Mouse (Mus musculus): Measurements from ENCODE around the gene Rwdd1. TPM values are rescaled to one million over a fixed set of nuclear protein-coding genes. Genes with fewer than 3 reads are reported as not detected.

The Rwdd1 gene
- polyA plus RNA-seq, 1 experiment: 83.6 TPM

DNA sequence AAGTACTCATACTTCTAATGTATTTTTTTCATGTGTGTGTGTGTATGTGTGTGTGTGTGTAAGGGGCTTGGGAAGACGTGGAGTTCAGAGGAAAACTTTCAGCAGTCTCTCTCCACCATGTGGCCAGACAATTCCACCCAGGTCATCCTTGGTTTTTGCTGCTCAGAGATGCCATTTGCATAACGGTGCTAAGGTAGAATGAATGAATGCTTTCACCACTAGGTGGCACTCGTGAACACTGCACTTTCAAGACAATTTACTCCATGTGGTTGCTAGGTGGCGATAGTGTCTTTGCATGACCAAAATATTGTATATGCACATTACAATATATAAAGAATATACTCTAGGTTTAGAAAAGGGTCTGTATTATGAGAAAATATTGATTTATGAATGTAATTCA lies 32.7 kb downstream of the Rwdd1 start:
- H3ac ChIP-seq (ENCODE audit: control insufficient read depth, insufficient read length): no peak overlapping the region
- no peaks in the 10 kb centered on the region for H3K27me3 ChIP-seq (ENCODE audit: control insufficient read depth, insufficient read depth, insufficient read length)
- no peaks in the 10 kb centered on the region for H3K36me3 ChIP-seq (ENCODE audit: control insufficient read depth, insufficient read depth)
- no peak overlapping the region for H3K4me3 ChIP-seq
- TF ChIP-seq TCF12 (IDR thresholded peaks at IDR 0.05; ENCODE audit: insufficient read depth, poor library complexity, severe bottlenecking) (no peak), POLR2A (IDR thresholded peaks at IDR 0.05; ENCODE audit: insufficient read length, low read depth) (no peak), USF1 (IDR thresholded peaks at IDR 0.05; ENCODE audit: low read depth) (no peak), REST (IDR thresholded peaks at IDR 0.05; ENCODE audit: insufficient read depth, insufficient read length) (no peak), CEBPB (IDR thresholded peaks at IDR 0.05; ENCODE audit: insufficient read depth, poor library complexity, severe bottlenecking) (no peak), MYOG (IDR thresholded peaks at IDR 0.05; ENCODE audit: control insufficient read depth in 1 of 3, insufficient read depth in 1 of 3, insufficient read length in 2 of 3, low read depth in 2 of 3) (no peak), E2F4 (IDR thresholded peaks at IDR 0.05; ENCODE audit: insufficient read depth) (no peak), MAX (IDR thresholded peaks at IDR 0.05; ENCODE audit: low read depth) (no peak), SRF (IDR thresholded peaks at IDR 0.05; ENCODE audit: control insufficient read depth, insufficient read length, low read depth) (no peak), POLR2AphosphoS2 (IDR thresholded peaks at IDR 0.05; ENCODE audit: insufficient read length, low read depth) (no peak), TCF3 (IDR thresholded peaks at IDR 0.05; ENCODE audit: insufficient read length, low read depth) (no peak)
- H3K4me2 ChIP-seq (ENCODE audit: low read depth): no peak overlapping the region
- H3K79me2 ChIP-seq (ENCODE audit: control insufficient read depth, insufficient read depth): no peaks in the 10 kb centered on the region

DNA sequence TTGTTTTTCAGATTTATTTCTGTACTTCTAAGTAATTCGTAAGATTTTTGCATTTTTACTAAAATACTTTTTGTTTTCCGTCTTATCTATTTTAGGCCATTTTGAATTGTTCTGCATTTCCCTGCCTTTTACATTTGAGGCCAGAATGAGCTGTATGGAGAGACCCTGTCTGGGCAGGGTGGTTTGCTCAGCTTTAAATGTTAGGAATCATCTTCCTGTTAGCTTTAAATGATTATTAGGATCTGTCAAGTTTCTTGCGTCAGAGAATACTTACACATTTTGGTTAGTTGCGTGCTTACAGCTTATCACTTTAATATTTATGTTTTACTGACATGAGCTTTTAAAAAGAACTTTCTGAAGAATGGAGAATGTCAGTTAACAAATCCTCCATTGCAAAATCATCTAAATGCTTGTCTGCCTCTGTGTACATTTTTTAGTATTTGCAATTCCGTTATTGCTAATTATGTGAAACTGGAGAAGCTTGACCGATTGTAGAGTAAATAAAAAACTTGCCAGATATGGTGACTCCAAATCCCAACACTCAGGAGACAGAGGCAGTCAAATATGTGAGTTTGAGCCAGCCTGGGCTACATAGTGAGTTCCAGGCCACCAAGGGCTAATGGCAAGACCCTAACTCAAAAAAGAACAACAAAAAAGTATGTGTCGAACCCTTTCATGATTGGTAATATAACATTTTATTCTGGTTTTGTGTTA lies 44.5 kb downstream of the Rwdd1 start:
- Histone ChIP-seq H3K4me2 (ENCODE audit: low read depth) (no peak overlapping the region), H3K36me3 (ENCODE audit: control insufficient read depth, insufficient read depth) (no peaks in the 10 kb centered on the region), H3K4me3 (no peak overlapping the region), H3ac (ENCODE audit: control insufficient read depth, insufficient read length) (no peak overlapping the region), H3K27me3 (ENCODE audit: control insufficient read depth, insufficient read depth, insufficient read length) (no peaks in the 10 kb centered on the region), H3K79me2 (ENCODE audit: control insufficient read depth, insufficient read depth) (no peaks in the 10 kb centered on the region)
- TF ChIP-seq E2F4 (IDR thresholded peaks at IDR 0.05; ENCODE audit: insufficient read depth) (no peak), MYOG (IDR thresholded peaks at IDR 0.05; ENCODE audit: control insufficient read depth in 1 of 3, insufficient read depth in 1 of 3, insufficient read length in 2 of 3, low read depth in 2 of 3) (no peak), REST (IDR thresholded peaks at IDR 0.05; ENCODE audit: insufficient read depth, insufficient read length) (no peak), MAX (IDR thresholded peaks at IDR 0.05; ENCODE audit: low read depth) (no peak), TCF3 (IDR thresholded peaks at IDR 0.05; ENCODE audit: insufficient read length, low read depth) (no peak), MYOD1 (IDR thresholded peaks at IDR 0.05; ENCODE audit: control insufficient read depth in 1 of 3, insufficient read length in 2 of 3, low read depth in 2 of 3) (no peak), USF1 (IDR thresholded peaks at IDR 0.05; ENCODE audit: low read depth) (no peak), POLR2A (IDR thresholded peaks at IDR 0.05; ENCODE audit: insufficient read length, low read depth) (no peak), SRF (IDR thresholded peaks at IDR 0.05; ENCODE audit: control insufficient read depth, insufficient read length, low read depth) (no peak), TCF12 (IDR thresholded peaks at IDR 0.05; ENCODE audit: insufficient read depth, poor library complexity, severe bottlenecking) (no peak)

DNA sequence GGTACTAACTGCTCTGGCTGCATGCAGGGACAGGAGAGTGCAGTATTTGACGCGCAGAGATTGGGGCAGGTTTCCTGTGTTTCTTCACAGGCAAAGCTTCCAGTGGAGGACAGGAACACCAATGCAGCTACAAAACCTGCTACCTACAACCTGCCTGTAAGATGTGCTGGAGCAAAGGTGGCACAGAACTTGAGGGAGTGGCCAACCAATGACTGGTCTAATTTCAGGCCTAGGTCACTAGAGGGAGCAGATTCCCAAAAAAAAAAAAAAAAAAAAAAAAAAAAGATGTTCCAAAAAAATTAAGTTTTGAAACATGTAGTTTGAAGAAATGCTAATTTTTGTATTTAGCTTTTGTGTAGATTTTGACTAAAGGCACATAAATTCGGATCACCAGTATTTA lies 66.9 kb downstream of the Rwdd1 start:
- H3K27me3 ChIP-seq (ENCODE audit: control insufficient read depth, insufficient read depth, insufficient read length): no peaks in the 10 kb centered on the region
- H3K4me3 ChIP-seq: peak overlapping the region; percentile 41
- peak overlapping the region; percentile 72 for H3K4me2 ChIP-seq (ENCODE audit: low read depth)
- no peak for TF ChIP-seq SRF (IDR thresholded peaks at IDR 0.05; ENCODE audit: control insufficient read depth, insufficient read length, low read depth)
- TF ChIP-seq POLR2A (IDR thresholded peaks at IDR 0.05; ENCODE audit: insufficient read length, low read depth): no peak
- TF ChIP-seq USF1 (IDR thresholded peaks at IDR 0.05; ENCODE audit: low read depth): no peak
- TF ChIP-seq TCF12 (IDR thresholded peaks at IDR 0.05; ENCODE audit: insufficient read depth, poor library complexity, severe bottlenecking): no peak
- peaks cover 7% of the 10 kb centered on the region for H3K36me3 ChIP-seq (ENCODE audit: control insufficient read depth, insufficient read depth)
- H3ac ChIP-seq (ENCODE audit: control insufficient read depth, insufficient read length): no peak overlapping the region
- peaks cover 15% of the 10 kb centered on the region for H3K79me2 ChIP-seq (ENCODE audit: control insufficient read depth, insufficient read depth)

DNA sequence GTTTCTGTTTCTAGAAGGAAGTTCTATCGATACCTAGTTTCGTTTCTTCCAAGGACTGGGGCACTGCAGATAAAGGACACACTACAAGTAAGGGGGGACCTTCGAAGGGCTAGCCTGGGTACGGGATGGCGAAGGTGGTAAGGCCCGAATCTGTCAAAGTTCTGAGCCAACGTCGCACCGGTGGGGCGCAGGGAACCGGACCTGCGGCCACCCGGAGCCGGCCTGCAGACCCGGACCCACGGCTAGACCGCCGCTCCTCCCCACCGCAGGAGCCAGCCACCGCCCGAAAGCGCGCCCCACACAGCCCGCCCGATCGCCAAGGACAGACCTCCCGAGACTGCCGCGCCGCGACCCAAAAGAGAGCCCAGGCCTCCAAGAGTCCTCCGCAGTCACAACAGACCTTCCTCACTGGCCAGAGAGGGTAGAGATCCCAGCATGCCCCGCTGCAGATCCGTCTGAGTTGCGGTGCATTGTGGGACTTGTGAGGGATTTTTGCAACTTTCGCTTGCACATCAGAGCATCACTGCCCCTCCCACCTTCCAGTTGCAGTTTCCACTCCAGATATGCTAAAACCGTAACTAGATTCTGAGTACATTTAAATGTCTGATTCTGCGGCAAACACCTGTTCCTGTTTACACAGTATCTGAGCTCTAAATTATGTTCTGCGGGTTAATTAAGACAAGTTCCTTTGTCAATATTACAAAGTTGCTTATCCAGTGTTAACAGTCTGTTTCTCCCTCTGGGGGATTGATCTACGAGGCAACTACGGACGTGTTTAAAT lies 68.4 kb downstream of the Rwdd1 start, which contains the start of gene Zup1:
TSS of gene Zup1 (minus strand) at position 467 of the 781 bp plus-strand sequence.
- Histone ChIP-seq H3K36me3 (ENCODE audit: control insufficient read depth, insufficient read depth) (peaks cover 13% of the 10 kb centered on the region), H3K4me3 (peak within 1 kb of the TSS; percentile 41), H3K79me2 (ENCODE audit: control insufficient read depth, insufficient read depth) (peaks cover 25% of the 10 kb centered on the region), H3K4me2 (ENCODE audit: low read depth) (peak within 1 kb of the TSS; percentile 78), H3K27me3 (ENCODE audit: control insufficient read depth, insufficient read depth, insufficient read length) (no peaks in the 10 kb centered on the region), H3ac (ENCODE audit: control insufficient read depth, insufficient read length) (peak within 1 kb of the TSS; percentile 18)
- TF ChIP-seq CEBPB (IDR thresholded peaks at IDR 0.05; ENCODE audit: insufficient read depth, poor library complexity, severe bottlenecking) (0 out of 2 replicates have a peak, but pooled peaks have one; percentile 43), MYOG (IDR thresholded peaks at IDR 0.05; ENCODE audit: control insufficient read depth in 1 of 3, insufficient read depth in 1 of 3, insufficient read length in 2 of 3, low read depth in 2 of 3) (no peak), POLR2AphosphoS2 (IDR thresholded peaks at IDR 0.05; ENCODE audit: insufficient read length, low read depth) (peak; percentile 82), POLR2A (IDR thresholded peaks at IDR 0.05; ENCODE audit: insufficient read length, low read depth) (peak; percentile 86), E2F4 (IDR thresholded peaks at IDR 0.05; ENCODE audit: insufficient read depth) (peak; percentile 20), MAX (IDR thresholded peaks at IDR 0.05; ENCODE audit: low read depth) (no peak)

Other genes with a start within 250 kb of the Rwdd1 start
- not detected for gene Sult3a2, start 232.9 kb downstream of the Rwdd1 start, polyA plus RNA-seq (2012; fragmentation: generic; extraction: Trizol)
- not detected for gene Sult3a1, start 161.9 kb downstream of the Rwdd1 start, polyA plus RNA-seq (2012; fragmentation: generic; extraction: Trizol)
- 0.01 TPM for gene Rsph4a, start 114.5 kb downstream of the Rwdd1 start, polyA plus RNA-seq (2012; fragmentation: generic; extraction: Trizol)
- gene Zup1, start 68.4 kb downstream of the Rwdd1 start, polyA plus RNA-seq (2012; fragmentation: generic; extraction: Trizol): 2.2 TPM
- not detected for gene Trappc3l, start 18.0 kb upstream of the Rwdd1 start, polyA plus RNA-seq (2012; fragmentation: generic; extraction: Trizol)
- not detected for gene Calhm4, start 24.7 kb upstream of the Rwdd1 start, polyA plus RNA-seq (2012; fragmentation: generic; extraction: Trizol)
- 0.08 TPM for gene Calhm5, start 76.9 kb upstream of the Rwdd1 start, polyA plus RNA-seq (2012; fragmentation: generic; extraction: Trizol)
- gene Calhm6, start 108.4 kb upstream of the Rwdd1 start, polyA plus RNA-seq (2012; fragmentation: generic; extraction: Trizol): 0.05 TPM
- 7.6 TPM for gene Dse, start 188.1 kb upstream of the Rwdd1 start, polyA plus RNA-seq (2012; fragmentation: generic; extraction: Trizol)

Data from myocyte (in vitro differentiated cells).